Mouse (Mus musculus): ENCODE measurements around the gene Abhd17a. TPM values are rescaled to one million over a fixed set of nuclear protein-coding genes. Genes with fewer than 3 reads are reported as not detected.
"Not testable (repeated sequence)": the region's sequence is repeated elsewhere in the genome, so short reads cannot be mapped to it uniquely, and the experiment has no call there.

The Abhd17a gene
- polyA plus RNA-seq, 1 experiment: 35.8 TPM

- TF ChIP-seq POLR2A (IDR thresholded peaks at IDR 0.05; ENCODE audit: insufficient read depth, low read length) (no peak), CTCF (IDR thresholded peaks at IDR 0.05; ENCODE audit: low read depth, low read length) (no peak), EP300 (IDR thresholded peaks at IDR 0.05; ENCODE audit: insufficient read depth, low read depth, low read length) (no peak)
- no peaks in the 10 kb centered on the region for H3K36me3 ChIP-seq (ENCODE audit: control insufficient read depth, insufficient read depth, low read length, poor library complexity, severe bottlenecking)
- H3K9me3 ChIP-seq (replicated peaks; ENCODE audit: control insufficient read depth, insufficient read depth, low read length, poor library complexity, severe bottlenecking): no peaks in the 10 kb centered on the region
- no peaks in the 10 kb centered on the region for H3K27me3 ChIP-seq (ENCODE audit: control insufficient read depth, insufficient read depth, low read length, poor library complexity, severe bottlenecking)
- H3K4me1 ChIP-seq (ENCODE audit: control insufficient read depth, insufficient read depth, low read length): peaks cover 8% of the 10 kb centered on the region
- H3K27ac ChIP-seq (ENCODE audit: insufficient read depth, low read length): peak overlapping the region; percentile 22; the same call in 1 of the 2 replicates
- H3K4me3 ChIP-seq (ENCODE audit: low read depth, low read length): peak overlapping the region; percentile 62
- peak overlapping the region; percentile 32 for H3K9ac ChIP-seq (ENCODE audit: low read depth, poor library complexity, severe bottlenecking)
Measured at GRCm38 (mm10) chr10:80606306-80606705, 16.2 kb upstream of the Abhd17a start.

- not testable (repeated sequence) for H3K27me3 ChIP-seq (ENCODE audit: control insufficient read depth, insufficient read depth, low read length, poor library complexity, severe bottlenecking); H3K9me3 ChIP-seq (replicated peaks; ENCODE audit: control insufficient read depth, insufficient read depth, low read length, poor library complexity, severe bottlenecking); H3K36me3 ChIP-seq (ENCODE audit: control insufficient read depth, insufficient read depth, low read length, poor library complexity, severe bottlenecking); H3K4me1 ChIP-seq (ENCODE audit: control insufficient read depth, insufficient read depth, low read length)
- Histone ChIP-seq H3K9ac (ENCODE audit: low read depth, poor library complexity, severe bottlenecking) (peak within 1 kb of the TSS; percentile 32), H3K27ac (ENCODE audit: insufficient read depth, low read length) (peak within 1 kb of the TSS; percentile 22; the same call in 1 of the 2 replicates), H3K4me3 (ENCODE audit: low read depth, low read length) (peak within 1 kb of the TSS; percentile 62)
Measured at GRCm38 (mm10) chr10:80605721-80606120, 15.6 kb upstream of the Abhd17a start, which contains the start of gene Gm49322. Gene Gm49322 (plus strand): TSS chr10:80606021.

GRCm38 (mm10) chr10:80604988-80605387 is 14.8 kb upstream of the Abhd17a start:
- no peak for TF ChIP-seq POLR2A (IDR thresholded peaks at IDR 0.05; ENCODE audit: insufficient read depth, low read length)
- TF ChIP-seq CTCF (IDR thresholded peaks at IDR 0.05; ENCODE audit: low read depth, low read length): no peak
- no peak for TF ChIP-seq EP300 (IDR thresholded peaks at IDR 0.05; ENCODE audit: insufficient read depth, low read depth, low read length)
- H3K9ac ChIP-seq (ENCODE audit: low read depth, poor library complexity, severe bottlenecking): no peak overlapping the region
- H3K27ac ChIP-seq (ENCODE audit: insufficient read depth, low read length): no peak overlapping the region
- no peak overlapping the region for H3K4me3 ChIP-seq (ENCODE audit: low read depth, low read length)
- peaks cover 8% of the 10 kb centered on the region for H3K4me1 ChIP-seq (ENCODE audit: control insufficient read depth, insufficient read depth, low read length)
- H3K9me3 ChIP-seq (replicated peaks; ENCODE audit: control insufficient read depth, insufficient read depth, low read length, poor library complexity, severe bottlenecking): no peaks in the 10 kb centered on the region
- H3K27me3 ChIP-seq (ENCODE audit: control insufficient read depth, insufficient read depth, low read length, poor library complexity, severe bottlenecking): no peaks in the 10 kb centered on the region
- H3K36me3 ChIP-seq (ENCODE audit: control insufficient read depth, insufficient read depth, low read length, poor library complexity, severe bottlenecking): no peaks in the 10 kb centered on the region

GRCm38 (mm10) chr10:80604001-80604509 is 13.9 kb upstream of the Abhd17a start:
- H3K9me3 ChIP-seq (replicated peaks; ENCODE audit: control insufficient read depth, insufficient read depth, low read length, poor library complexity, severe bottlenecking): no peaks in the 10 kb centered on the region
- no peaks in the 10 kb centered on the region for H3K27me3 ChIP-seq (ENCODE audit: control insufficient read depth, insufficient read depth, low read length, poor library complexity, severe bottlenecking)
- H3K9ac ChIP-seq (ENCODE audit: low read depth, poor library complexity, severe bottlenecking): peak overlapping the region; percentile 32; the same call in 1 of the 2 replicates
- no peak overlapping the region for H3K4me3 ChIP-seq (ENCODE audit: low read depth, low read length)
- TF ChIP-seq CTCF (IDR thresholded peaks at IDR 0.05; ENCODE audit: low read depth, low read length) (no peak), EP300 (IDR thresholded peaks at IDR 0.05; ENCODE audit: insufficient read depth, low read depth, low read length) (no peak), POLR2A (IDR thresholded peaks at IDR 0.05; ENCODE audit: insufficient read depth, low read length) (no peak)
- no peak overlapping the region for H3K27ac ChIP-seq (ENCODE audit: insufficient read depth, low read length)
- H3K4me1 ChIP-seq (ENCODE audit: control insufficient read depth, insufficient read depth, low read length): peaks cover 8% of the 10 kb centered on the region
- H3K36me3 ChIP-seq (ENCODE audit: control insufficient read depth, insufficient read depth, low read length, poor library complexity, severe bottlenecking): no peaks in the 10 kb centered on the region

- no peaks in the 10 kb centered on the region for H3K9me3 ChIP-seq (replicated peaks; ENCODE audit: control insufficient read depth, insufficient read depth, low read length, poor library complexity, severe bottlenecking)
- peak overlapping the region; percentile 32 for H3K9ac ChIP-seq (ENCODE audit: low read depth, poor library complexity, severe bottlenecking)
- H3K4me1 ChIP-seq (ENCODE audit: control insufficient read depth, insufficient read depth, low read length): peaks cover 8% of the 10 kb centered on the region
- no peaks in the 10 kb centered on the region for H3K36me3 ChIP-seq (ENCODE audit: control insufficient read depth, insufficient read depth, low read length, poor library complexity, severe bottlenecking)
- no peak for TF ChIP-seq EP300 (IDR thresholded peaks at IDR 0.05; ENCODE audit: insufficient read depth, low read depth, low read length)
- no peak for TF ChIP-seq POLR2A (IDR thresholded peaks at IDR 0.05; ENCODE audit: insufficient read depth, low read length)
- no peak for TF ChIP-seq CTCF (IDR thresholded peaks at IDR 0.05; ENCODE audit: low read depth, low read length)
- no peaks in the 10 kb centered on the region for H3K27me3 ChIP-seq (ENCODE audit: control insufficient read depth, insufficient read depth, low read length, poor library complexity, severe bottlenecking)
- peak overlapping the region; percentile 79 for H3K4me3 ChIP-seq (ENCODE audit: low read depth, low read length)
- peak overlapping the region; percentile 19; the same call in 1 of the 2 replicates for H3K27ac ChIP-seq (ENCODE audit: insufficient read depth, low read length)
Measured at GRCm38 (mm10) chr10:80603364-80603763, 13.2 kb upstream of the Abhd17a start.

GRCm38 (mm10) chr10:80602698-80603325 is 12.7 kb upstream of the Abhd17a start, which contains the start of the genes Scamp4 and Adat3:
Gene Scamp4 (plus strand): TSS chr10:80602872.
Gene Adat3 (plus strand): TSS chr10:80602880.
- Histone ChIP-seq H3K27me3 (ENCODE audit: control insufficient read depth, insufficient read depth, low read length, poor library complexity, severe bottlenecking) (no peaks in the 10 kb centered on the region), H3K36me3 (ENCODE audit: control insufficient read depth, insufficient read depth, low read length, poor library complexity, severe bottlenecking) (no peaks in the 10 kb centered on the region), H3K9ac (ENCODE audit: low read depth, poor library complexity, severe bottlenecking) (peak within 1 kb of the TSS; percentile 32), H3K27ac (ENCODE audit: insufficient read depth, low read length) (peak within 1 kb of the TSS; percentile 19), H3K4me1 (ENCODE audit: control insufficient read depth, insufficient read depth, low read length) (peaks cover 8% of the 10 kb centered on the region), H3K9me3 (replicated peaks; ENCODE audit: control insufficient read depth, insufficient read depth, low read length, poor library complexity, severe bottlenecking) (no peaks in the 10 kb centered on the region), H3K4me3 (ENCODE audit: low read depth, low read length) (peak within 1 kb of the TSS; percentile 79)
- TF ChIP-seq POLR2A (IDR thresholded peaks at IDR 0.05; ENCODE audit: insufficient read depth, low read length) (no peak), EP300 (IDR thresholded peaks at IDR 0.05; ENCODE audit: insufficient read depth, low read depth, low read length) (no peak), CTCF (IDR thresholded peaks at IDR 0.05; ENCODE audit: low read depth, low read length) (no peak)

Measured in ES-Bruce4 (cell line).